Mouse (Mus musculus) cortical plate, adult 2 months (tissue): ENCODE data around the gene Sectm1b.

ENCODE experiments used
- CTCF ChIP-seq: fragments of 200-500 bp; IDR thresholded peaks from 2 replicates; pipeline ENCODE4 v1.5.1; 2011; ENCODE audit warnings: mild to moderate bottlenecking, control low read depth, low read length; ENCODE audit not compliant: insufficient read depth; ENCODE audit errors: extremely low read depth
- POLR2A ChIP-seq: fragments of 200-500 bp; IDR thresholded peaks from 2 replicates; pipeline ENCODE4 v1.6.1; 2011; ENCODE audit warnings: mild to moderate bottlenecking, low read length, control low read depth; ENCODE audit not compliant: insufficient read depth; ENCODE audit errors: extremely low read depth

GRCm38 (mm10) chr11:121014896-121015300 is 48.5 kb downstream of the Sectm1b start:
- no peak for TF ChIP-seq CTCF
- TF ChIP-seq POLR2A: 0 out of 2 replicates have a peak, but pooled peaks have one; percentile 31
